Mouse (Mus musculus): ENCODE measurements around the gene Cltc.
"Not testable (repeated sequence)": the region's sequence is repeated elsewhere in the genome, so short reads cannot be mapped to it uniquely, and the experiment has no call there.

The Cltc gene

DNA sequence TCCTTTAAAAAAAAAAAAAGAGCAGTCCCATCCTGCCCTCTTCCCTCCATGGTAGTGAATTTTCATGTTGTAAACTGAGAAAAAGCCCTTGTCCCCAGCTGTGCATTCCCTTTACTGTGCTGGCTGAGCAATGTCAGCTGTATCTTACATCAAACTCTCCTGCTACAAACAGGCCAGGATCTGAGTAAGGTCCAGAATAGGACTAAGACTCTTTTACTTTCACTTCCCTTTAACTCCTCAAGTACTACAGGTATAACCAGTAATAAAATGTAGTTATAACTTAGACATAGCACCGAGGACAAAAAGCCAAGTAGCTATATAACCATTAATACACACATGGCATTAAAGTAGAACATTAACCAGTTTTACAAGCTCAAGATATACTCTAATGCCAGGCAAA, 18.4 kb downstream of the Cltc start:
- DNase-seq (ENCODE audit: low read depth): peak; percentile 41

DNA sequence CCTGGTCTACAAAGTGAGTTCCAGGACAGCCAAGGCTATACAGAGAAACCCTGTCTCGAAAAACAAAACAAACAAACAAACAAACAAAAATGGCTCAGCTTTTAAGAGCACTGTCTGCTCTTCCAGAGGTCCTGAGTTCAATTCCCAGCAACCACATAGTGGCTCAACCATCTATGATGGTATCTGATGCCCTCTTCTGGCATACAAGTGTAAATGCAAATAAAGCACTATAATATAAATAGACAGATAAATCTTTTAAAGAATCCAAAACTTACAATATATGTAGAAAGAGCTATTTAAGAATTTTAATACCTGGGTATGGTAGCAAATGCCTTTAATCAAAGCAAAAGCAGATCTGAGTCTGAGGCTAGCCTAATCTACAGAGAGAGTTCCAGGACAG, 19.1 kb downstream of the Cltc start:
- DNase-seq (ENCODE audit: low read depth): not testable (repeated sequence)

DNA sequence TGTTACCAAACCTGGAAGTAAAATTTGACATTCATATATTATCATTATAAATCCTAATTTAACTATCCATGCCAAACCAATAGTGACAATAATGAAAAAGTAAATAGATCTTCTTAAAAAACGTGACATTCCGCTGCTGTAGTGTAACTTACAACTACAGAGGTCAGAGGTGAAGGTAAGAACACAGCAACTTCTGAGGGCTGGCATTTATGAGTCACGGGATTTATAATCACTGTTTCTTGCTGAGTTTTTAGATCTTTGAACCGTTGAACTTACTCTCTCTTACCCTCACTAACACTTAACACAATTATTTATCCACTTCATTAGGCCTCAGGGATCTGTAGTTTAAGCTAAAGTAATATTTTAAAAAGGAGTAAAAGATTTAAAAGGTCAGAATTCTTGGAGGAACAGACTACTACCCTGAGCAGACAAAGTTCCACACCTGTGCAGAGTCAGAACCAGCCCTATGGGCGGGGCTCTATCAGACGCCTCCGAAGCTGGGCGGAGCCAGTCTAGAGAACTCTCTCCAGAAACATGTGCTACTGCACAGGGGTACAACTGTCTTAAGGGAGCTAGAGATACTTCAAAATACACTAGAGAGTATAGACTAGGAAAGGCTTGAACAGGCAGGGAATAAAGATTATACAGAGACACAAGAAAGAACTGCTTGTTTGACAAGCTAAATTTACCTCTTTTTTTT, 19.9 kb downstream of the Cltc start:
- DNase-seq (ENCODE audit: low read depth): no peak

DNA sequence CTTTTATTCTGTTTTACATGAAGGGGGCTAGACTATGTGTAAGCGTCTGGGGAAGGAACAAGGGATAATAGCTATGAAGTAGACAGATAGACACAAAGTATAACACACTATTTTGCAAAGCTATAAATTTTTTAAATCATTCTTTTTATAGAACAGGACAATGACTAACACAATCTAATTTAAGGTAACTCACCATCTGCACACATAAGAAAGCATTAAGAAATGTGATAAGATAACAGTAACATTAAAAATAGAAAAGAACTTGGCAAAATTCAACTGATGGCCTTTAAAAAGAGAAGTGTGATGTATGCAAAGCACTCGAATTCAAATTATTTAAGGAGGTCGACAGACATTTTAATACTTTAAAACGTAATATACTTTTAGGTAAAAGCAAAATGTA, 22.4 kb downstream of the Cltc start:
- DNase-seq (ENCODE audit: low read depth): no peak

DNA sequence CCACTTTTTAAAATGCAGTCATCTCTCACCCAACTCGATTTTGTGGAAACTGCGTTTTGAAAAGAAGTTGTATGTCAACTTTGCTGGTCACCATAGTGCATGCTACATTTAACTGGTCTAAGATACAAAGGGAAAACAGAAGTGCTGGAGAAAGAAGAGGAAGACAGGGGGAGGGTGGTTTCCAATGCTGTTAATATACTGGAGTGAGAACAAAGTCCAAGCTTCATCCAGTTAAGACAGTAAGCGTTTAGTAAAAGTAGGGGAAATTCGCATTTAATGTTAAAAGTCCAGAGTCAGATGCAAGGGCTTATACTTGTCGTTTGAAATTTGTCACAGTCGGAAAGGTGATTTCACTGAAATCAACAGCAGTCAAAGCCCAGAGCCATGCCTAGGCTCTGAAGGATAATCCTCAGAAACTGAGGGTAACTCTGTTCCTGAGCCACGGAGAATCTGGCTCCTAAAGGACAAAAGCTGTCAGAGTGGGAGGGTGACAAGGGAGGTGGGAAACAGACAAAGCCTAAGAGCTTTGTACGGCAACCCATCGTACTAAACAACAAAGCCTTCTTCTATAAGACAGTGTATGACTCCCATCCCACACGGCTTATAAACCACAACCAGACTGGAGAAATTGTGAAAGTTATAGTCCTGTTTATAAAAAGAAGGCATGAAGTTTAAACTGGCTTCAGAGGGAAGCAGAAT, 23.0 kb downstream of the Cltc start:
- no peak for DNase-seq (ENCODE audit: low read depth)

DNA sequence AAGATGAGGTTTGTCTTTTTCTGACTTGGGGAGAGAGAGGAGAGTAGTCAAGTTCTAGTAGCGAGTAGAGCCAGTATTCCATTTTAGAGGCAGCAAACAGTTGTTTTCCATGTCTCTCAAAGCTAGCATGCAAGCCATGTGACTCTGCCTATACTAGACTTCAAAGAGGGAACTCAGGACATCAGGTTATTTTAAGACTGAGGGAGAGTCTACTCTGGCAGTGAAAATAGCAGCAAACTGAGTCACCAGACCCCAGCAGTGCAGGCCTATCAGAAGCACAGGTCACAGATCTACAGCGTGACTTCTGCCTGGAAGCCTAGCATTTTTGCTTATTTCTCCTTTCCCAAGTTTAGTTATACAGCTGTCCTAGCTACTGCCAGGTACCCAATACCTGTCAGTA, 25.9 kb downstream of the Cltc start:
- DNase-seq (ENCODE audit: low read depth): no peak

DNA sequence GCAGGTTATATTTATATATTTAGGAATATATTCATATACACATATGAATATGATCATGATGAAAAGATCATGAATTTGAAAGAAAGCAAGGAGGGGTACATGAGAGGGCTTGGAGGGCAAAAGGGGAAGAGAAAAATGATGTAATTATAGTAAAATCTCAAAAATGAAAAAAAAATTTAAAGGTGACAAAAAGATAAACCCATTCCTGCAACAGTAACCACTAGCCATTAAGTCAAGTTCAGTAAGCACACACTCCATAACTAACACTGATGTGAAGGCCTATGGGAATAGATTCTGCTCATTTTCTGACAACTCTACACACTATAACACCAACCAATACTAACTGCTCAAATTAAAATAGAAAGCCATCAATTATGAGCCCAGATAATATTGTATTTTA, 31.8 kb downstream of the Cltc start:
- no peak for DNase-seq (ENCODE audit: low read depth)

DNA sequence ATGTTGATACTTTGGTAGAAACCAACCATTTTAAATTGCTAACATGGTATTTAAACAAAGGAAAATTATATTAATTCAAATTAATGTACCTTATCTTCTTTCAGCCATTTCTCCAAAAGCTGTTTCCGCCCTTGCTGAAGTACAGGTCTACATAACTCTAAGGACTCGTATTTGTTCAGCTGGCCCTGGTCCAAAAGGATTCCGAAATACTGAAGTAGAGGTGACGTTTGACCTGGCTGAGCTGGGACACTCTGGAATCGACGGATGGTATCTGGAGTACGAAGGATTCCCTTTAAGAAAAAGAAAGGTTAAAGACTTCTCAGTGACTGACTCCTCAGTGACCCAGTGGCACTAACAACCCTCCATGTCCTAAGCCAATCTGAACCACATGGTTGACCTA, 32.4 kb downstream of the Cltc start:
- DNase-seq (ENCODE audit: low read depth): no peak

DNA sequence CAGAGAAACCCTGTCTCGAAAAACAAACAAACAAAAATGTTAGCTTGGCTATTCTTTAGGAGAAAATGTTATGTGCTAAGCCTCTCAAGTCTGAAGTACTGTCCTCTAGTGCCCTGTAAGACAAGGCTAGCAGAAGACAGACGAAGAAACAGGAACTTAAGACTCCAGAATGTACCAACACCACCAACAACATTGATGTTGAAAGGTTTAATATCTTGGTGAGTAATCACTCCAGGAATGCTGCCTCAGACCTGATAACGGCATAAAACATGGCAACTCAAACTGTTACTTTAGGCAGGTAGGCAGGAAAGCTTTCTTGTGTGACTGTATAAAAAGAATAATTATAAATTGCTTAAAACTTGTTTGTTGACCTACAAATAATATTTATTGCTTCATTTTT, 33.4 kb downstream of the Cltc start:
- peak; percentile 74 for DNase-seq (ENCODE audit: low read depth)

DNA sequence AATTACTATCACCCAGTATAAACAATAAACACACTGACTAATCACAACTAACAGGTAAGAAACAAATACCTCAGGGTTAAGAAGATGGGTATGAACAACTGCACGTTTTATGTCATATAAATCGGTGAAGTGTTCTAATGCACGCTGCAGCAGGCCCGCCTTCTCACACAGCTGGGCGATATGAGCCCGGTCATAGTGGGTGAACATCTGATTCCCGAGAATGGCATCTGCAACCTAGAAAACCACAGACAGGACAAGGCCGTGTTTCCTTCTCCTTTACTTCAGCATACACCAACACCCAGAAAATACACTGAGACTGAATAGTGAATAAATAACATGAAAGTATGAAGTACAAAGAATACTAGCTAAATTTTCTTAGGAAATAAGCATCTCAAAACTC, 38.0 kb downstream of the Cltc start:
- peak; percentile 62 for DNase-seq (ENCODE audit: low read depth)

DNA sequence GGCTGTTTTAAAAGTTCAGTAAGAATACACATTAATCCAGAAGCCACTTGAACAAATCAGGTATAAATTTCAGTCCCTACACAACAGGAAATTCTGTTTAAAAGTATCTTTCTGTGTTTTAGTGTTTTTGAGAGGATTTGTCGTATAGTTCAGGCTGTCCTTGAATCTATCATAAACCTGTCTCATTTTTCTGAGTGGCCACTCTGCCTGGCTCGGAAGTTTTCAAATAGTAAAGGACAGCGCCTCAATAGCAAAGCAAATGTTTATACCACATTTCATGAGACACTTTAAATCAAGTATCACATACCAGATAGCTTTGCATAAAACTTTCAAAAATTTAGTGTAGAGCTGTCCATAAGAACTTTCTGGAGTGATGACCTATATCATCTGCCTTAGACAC, 39.0 kb downstream of the Cltc start:
- DNase-seq (ENCODE audit: low read depth): no peak

DNA sequence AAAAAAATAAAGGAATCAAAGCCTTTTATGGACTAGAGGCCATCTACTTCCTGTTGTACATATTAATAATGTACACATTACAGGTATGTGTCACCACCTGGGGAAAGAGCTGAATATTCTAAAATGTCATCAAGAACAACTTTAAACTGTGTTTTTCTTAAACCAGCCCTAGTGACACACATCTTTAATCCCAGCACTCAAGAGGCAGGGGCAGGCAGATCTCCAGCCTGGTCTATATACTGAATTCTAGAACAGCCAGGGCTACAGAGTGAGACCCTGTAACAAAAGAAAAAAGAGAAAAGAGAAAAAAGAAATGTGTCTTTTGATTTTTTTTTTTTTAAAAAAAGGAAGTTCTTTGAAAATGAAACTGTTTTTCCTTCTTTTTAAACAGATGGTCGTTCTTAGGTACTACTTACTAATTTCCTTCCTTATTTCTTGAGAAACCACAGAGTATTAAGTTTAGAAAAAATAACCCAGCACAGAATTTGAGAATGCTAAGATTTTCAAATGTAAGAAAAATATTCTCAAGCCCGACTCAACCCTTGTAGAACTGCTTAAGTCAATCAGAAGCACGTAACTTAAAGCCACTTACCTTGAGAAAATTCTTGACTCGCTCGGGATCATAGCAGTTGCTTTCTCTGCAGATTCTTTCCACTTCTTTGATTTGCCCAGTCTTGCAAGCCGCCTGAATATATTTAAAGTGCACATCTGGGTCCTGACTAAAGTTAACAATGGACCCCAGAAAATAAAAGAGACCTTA, 39.9 kb downstream of the Cltc start:
- peak; percentile 58 for DNase-seq (ENCODE audit: low read depth)

DNA sequence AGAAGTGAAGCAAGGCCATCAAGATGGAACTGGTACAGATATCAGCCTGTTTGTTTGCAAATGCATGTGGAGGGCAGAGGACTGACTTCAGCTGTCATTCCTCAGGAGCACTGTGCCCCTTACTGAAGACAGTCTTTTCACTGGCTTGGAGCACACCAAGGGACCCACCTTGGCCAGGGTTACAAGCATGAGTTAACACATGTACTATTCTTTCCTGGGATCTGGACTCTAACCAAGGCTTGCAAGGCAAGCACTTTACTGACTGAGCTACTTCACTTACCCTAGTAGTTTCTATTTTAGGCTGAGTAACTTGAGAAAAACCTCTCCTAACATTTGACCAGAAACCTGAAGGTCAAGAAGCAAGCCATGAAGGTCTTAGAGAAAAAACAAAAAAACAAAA, 42.8 kb downstream of the Cltc start:
- DNase-seq (ENCODE audit: low read depth): no peak

DNA sequence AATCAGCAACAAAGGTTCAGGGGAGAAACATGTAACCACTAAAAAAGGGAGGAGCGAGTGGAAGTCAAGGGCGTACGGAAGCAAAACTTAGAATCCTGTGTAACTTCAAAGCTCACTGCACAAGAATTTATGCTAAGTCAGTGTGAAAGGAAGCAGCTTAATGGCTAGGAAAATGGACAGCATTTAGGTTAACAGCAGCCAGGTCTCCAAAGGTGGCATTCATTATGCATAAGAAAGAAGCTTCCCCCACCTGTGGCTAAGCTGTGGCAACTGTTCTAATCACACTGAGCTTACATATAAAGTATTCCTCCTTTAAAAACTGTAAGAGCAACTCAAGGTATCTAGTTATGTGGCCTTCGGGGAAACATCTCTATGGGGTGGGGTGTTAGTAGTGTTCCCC, 56.2 kb downstream of the Cltc start:
- no peak for DNase-seq (ENCODE audit: low read depth)

DNA sequence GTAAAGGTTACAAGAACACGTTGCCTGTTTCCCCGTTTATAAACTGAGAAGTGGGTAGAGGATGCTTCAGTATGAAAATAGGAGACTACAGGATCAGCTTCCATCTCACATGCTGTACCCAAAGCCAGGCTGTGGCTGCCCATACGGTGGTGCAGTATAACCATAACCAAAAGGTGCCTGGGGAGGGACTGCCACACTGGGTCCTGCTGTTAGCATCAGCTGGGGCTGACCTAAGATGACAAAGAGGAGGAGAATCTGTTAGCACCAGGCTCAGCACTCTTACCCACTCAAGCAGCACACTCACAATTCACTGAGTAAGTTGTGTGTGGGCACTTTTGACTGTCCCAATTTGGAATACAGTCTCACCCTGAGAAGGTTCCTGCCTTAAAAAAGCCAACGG, 61.9 kb downstream of the Cltc start:
- DNase-seq (ENCODE audit: low read depth): no peak

DNA sequence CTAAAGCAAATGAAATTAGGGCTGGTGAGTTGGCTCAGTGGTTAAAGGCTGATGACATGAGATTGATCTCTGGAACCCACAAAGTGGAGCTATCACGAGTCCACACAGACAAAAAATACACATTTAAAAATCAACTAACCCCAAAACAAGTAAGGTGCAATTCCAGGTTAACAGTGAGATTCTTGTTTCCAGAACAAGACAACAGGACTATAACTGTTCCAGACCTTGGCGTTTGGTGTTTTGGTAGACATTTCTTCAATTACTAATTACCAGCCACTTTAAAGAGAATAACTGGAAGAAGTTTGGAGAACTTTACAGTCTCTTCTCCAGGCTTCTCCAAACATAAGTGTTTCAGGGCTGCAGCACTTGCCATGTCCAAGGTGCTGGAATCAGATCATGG, 64.8 kb downstream of the Cltc start:
- DNase-seq (ENCODE audit: low read depth): no peak

DNA sequence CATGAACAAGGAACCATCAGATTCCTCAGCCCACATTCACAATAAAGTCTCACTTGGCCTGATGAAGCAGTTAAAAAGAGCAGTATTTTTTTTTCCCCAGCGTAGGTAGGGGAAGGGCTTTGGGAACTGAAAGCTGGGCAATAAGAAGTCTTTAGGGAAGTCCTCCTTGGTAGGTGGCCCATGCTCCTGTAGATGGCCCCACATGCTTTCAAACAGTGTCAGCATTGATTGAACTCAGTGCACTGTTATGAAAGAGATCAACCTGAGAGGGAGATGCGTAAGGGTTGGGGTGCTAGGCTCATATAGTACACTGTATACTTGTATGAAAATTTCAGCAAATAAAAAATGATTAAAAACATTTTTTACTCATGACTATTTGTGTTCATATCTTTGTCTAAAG, 65.4 kb downstream of the Cltc start:
- DNase-seq (ENCODE audit: low read depth): no peak

DNA sequence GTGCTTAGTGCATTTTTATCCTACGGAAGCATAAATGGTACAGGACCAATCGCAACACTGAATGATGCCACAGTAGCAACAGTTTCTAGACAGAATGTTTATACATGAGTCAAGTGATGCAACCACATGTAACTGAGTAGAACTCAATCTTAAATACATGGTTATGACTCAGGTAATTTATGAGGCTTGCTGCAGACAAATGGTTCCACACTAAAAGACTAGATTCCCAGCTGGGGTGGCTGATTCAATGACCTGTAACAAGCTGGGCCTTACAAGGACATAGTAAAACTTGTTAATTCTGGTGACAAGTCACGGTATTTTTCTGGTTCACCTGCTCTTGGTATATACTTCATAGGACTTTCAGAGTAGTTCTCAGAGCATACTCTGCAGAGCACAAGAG, 65.9 kb downstream of the Cltc start:
- DNase-seq (ENCODE audit: low read depth): peak; percentile 61

DNA sequence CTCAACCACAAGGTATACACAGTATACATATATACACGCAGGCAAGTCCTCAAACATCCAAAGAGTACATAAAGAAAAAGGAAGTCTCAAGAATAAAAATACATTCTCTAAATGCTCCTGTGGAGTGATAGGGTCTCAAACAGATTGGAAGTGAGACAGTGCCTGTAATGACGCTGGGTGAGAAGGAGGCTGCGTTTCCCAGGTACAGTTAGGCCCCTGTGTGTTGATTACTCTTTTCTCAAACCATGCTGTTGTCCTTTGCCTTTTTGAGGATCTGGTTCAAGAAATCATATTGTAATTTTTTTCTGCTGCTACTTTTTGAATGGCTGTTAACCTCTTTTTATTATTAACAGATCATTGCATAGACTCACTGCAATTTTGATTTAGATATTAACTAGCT, 67.0 kb downstream of the Cltc start:
- DNase-seq (ENCODE audit: low read depth): no peak

DNA sequence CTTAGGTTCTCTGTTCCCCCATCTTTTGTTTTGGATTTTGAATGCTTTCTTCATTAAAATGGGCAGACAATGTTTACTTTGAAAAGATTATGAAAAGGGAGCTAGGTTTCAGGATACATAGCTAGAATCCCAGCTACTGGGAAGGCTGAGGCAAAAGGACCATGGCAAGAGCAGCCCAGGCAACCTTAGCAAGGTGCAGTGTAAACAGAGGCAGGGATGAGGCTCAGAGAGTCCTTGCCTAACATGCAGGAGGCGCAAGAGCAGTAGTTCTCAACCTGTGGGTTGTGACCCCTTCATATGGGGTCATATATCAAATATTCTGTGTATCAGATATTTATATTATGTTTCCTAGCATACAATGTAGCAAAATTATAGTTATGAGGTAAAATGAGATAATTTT, 72.0 kb downstream of the Cltc start:
- DNase-seq (ENCODE audit: low read depth): no peak

DNA sequence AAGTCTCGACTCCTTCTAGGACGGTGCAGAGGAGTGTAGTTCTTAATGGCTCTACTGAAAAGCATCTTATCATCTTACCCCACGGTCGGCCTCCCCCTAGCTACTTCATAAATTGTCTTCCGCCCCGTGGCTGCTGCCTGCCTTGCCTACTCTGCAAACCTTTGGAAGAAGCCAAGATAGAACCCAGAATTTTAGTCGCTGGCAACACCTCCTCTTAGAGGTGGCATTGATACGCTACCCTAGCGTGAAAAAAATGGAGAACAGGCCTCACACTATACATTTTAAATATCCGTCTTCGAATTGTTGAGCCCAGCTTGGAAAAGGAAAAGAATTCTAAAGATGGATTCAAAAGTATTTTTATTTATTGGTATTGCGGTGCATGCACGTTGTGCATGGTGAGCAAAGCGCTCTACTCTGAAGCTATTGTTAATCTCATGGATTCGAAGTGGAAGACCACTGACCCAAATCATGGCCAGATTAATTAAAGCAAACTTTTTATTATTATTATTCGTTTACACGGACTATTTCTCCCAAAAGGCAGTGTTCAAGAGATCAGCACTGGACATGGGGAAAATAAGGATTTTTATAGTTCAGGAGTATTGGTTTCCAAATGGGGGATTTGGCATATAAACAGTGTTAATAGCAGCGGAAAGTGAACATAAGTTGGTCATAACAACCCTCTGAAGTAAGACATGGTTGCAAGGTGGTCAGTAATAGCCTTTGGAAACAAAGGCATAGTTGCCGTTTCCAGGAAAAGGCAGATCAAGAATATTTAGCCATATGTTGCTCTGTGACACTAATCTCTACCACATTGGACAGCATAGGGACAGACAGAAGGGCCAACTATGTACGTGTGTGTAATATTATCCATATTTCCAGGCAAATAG, 73.0 kb downstream of the Cltc start:
- DNase-seq (ENCODE audit: low read depth): no peak

DNA sequence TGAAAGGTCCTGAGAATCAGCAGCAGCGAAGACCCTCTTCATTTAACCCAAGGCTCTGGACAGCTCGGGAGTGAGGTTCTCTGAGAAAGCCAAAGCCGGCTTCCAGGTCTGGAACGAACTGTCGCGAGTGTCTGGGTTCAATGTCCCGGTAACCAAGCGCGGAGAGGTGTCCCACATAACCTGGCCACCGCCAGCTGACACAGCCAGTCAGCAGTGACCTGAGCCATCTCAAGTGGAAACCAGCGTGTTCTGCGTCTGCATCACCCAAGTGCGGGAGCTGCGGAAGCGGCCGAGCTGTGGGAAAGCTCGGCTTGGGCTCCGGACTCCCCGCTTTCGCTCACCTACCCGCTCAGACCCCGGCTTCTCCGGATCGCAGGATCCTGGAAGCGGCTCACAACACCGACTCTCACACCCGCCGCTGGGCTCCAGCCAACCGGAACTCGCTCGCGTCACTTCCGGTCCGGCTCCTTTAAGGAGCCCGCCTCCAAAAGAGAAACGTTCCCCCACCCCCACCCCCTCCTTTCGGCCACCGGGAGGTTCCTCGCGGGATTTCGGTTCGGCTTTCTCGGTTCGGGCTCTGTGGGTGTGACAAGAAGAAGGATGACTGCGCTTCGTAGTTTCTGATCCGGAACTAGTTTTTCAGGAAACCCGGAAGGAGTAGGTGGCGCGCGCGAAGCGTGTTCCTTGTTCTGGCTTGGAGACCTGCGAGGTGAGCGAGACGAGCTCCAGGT, 73.8 kb downstream of the Cltc start, which contains the start of the genes Vmp1 and Ptrh2:
Gene Vmp1 (minus strand): TSS at position 442 of the 731 bp plus-strand sequence.
Gene Ptrh2 (plus strand): TSS at position 591 of the 731 bp plus-strand sequence.
- DNase-seq (ENCODE audit: low read depth): peak; percentile 98
